Mouse (Mus musculus): Measurements from ENCODE around the gene Zscan21.

DNA sequence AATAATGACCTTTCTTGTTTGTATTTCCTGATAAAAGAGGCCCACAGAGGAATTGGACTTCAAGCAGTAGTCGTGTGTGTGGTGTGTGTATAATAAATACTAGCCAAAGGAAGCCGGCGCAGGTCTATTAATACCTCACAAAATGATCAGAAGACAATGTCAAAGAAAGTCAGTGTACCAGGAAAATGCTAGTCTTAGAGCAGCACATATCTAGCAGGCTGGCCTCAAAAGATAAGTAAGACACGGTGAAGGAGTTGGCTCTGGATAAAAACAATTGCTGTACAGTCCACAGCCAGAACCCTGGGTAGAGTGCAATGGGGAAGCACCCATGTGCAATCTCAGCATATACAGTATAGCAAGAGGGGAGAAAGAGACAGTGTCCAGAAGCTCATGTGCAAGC lies 20.6 kb downstream of the Zscan21 start:
- TF ChIP-seq CTCF (IDR thresholded peaks at IDR 0.05; ENCODE audit: low read depth) (no peak), EP300 (optimal IDR thresholded peaks at IDR 0.05) (no peak)

Data from stomach, postnatal 0 days (tissue).